Mouse (Mus musculus): Measurements from ENCODE around the gene Mat2b.

Mat2b gene

DNA sequence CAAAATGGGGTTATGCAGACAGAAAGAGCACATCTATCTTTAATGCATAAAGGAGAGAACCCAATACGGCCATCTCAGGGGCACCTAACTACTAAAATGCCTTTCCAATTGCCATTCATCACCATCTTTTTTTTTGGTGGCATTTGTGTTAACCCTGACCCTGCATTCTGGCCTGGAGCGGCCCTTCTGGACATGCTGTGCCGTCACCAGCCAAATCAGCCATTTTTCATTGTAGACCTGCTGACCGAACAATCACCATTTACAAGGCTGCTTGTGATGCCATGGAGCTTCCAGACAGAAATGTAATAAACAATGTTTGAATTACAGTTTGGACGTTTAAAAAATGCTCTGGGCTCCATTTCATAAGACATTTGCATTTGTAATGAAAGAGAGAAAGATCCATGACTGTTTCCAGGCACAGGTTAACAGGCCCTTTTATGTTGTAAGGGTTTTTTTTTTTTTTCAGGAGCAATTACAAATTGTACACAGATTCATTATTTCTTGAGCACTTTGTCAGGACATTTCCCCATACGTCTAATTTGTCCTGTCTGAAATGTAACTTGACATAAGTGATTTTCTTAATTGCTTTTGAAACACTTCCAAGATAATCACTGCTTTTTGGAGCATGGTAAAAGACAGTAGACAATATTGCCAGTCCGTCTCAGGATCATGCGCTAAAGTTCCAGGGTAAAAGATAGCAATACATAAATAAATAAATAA is 45.1 kb downstream of the Mat2b start:
- no peak for DNase-seq

DNA sequence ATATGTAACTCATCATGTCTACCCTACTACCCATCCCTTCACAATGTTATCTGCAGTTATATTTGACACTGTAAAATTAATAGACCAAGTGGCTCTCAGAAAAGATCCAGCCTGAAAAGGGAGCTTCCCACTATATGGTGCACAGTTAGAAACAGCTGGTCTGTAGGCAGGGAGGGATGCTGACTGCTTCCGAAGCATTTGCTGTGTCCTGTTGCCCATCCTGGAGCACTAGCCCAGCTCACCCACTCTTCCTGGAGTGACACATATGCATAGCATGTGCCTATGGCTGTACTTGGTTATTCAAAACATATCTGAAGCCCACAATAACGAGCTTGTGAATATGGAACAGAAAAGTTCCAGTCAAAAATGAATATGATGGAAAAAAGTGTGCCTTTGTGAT is 47.8 kb downstream of the Mat2b start:
- DNase-seq = no peak
